Mouse (Mus musculus) ES-Bruce4 (cell line): ENCODE measurements around the gene Lrsam1. TPM values are rescaled to one million over a fixed set of nuclear protein-coding genes. Genes with fewer than 3 reads are reported as not detected.
A peak's percentile ranks its signal among the peaks of the same experiment; 100 is the strongest.

ENCODE experiments used
- H3K27ac ChIP-seq: 2 replicates; pipeline ENCODE4 v1.5.1; 2012; ENCODE audit warnings: low read length, inconsistent platforms; ENCODE audit not compliant: insufficient read depth
- H3K27me3 ChIP-seq: 2 replicates; pipeline ENCODE4 v1.6.1; 2012; ENCODE audit warnings: mild to moderate bottlenecking, low read length, inconsistent platforms; ENCODE audit not compliant: control insufficient read depth, poor library complexity, insufficient read depth, severe bottlenecking
- H3K36me3 ChIP-seq: 2 replicates; pipeline ENCODE4 v1.6.1; 2012; ENCODE audit warnings: inconsistent platforms, mild to moderate bottlenecking, low read length, moderate library complexity; ENCODE audit not compliant: control insufficient read depth, poor library complexity, insufficient read depth, severe bottlenecking
- H3K4me1 ChIP-seq: one replicate; pipeline ENCODE4 v1.8.1; 2011; ENCODE audit warnings: low read length; ENCODE audit not compliant: control insufficient read depth, insufficient read depth
- H3K4me3 ChIP-seq: 2 replicates; pipeline ENCODE4 v1.5.1; 2011; ENCODE audit warnings: low read depth, mild to moderate bottlenecking, low read length
- H3K9ac ChIP-seq: 2 replicates; pipeline ENCODE4 v1.6.1; 2012; ENCODE audit warnings: low read depth, mild to moderate bottlenecking, inconsistent platforms; ENCODE audit not compliant: poor library complexity, severe bottlenecking
- H3K9me3 ChIP-seq: replicated peaks from 2 replicates; pipeline ENCODE4 v1.6.1; 2012; ENCODE audit warnings: mild to moderate bottlenecking, low read length, inconsistent platforms; ENCODE audit not compliant: control insufficient read depth, poor library complexity, insufficient read depth, severe bottlenecking
- CTCF ChIP-seq: IDR thresholded peaks from one replicate; pipeline ENCODE4 v1.8.1; 2011; ENCODE audit warnings: low read depth, low read length
- EP300 ChIP-seq: IDR thresholded peaks from 2 replicates; pipeline ENCODE4 v1.6.1; 2011; ENCODE audit warnings: low read depth, low read length; ENCODE audit not compliant: insufficient read depth
- POLR2A ChIP-seq: IDR thresholded peaks from one replicate; pipeline ENCODE4 v1.8.1; 2011; ENCODE audit warnings: low read length; ENCODE audit not compliant: insufficient read depth
- polyA plus RNA-seq: library from polyadenylated mRNA; stranded (reverse); fragments of >200 nt; gene quantifications from 2 replicates; pipeline ENCODE4 v1.2.4, GENCODE M21; 2011; ENCODE audit warnings: low read depth; ENCODE audit not compliant: missing spikeins, insufficient read depth, insufficient read length

Gene Lrsam1
- polyA plus RNA-seq, 1 experiment: 14.7 TPM

GRCm38 (mm10) chr2:32982700-32983099 lies 21.3 kb upstream of the Lrsam1 start:
- Histone ChIP-seq H3K27ac (peak overlapping the region; percentile 68), H3K9me3 (no peaks in the 10 kb centered on the region), H3K9ac (peak overlapping the region; percentile 20), H3K36me3 (no peaks in the 10 kb centered on the region), H3K4me1 (no peaks in the 10 kb centered on the region), H3K4me3 (peak overlapping the region; percentile 69), H3K27me3 (no peaks in the 10 kb centered on the region)
- TF ChIP-seq CTCF: no peak
- TF ChIP-seq EP300: no peak
- TF ChIP-seq POLR2A: peak; percentile 20

DNA sequence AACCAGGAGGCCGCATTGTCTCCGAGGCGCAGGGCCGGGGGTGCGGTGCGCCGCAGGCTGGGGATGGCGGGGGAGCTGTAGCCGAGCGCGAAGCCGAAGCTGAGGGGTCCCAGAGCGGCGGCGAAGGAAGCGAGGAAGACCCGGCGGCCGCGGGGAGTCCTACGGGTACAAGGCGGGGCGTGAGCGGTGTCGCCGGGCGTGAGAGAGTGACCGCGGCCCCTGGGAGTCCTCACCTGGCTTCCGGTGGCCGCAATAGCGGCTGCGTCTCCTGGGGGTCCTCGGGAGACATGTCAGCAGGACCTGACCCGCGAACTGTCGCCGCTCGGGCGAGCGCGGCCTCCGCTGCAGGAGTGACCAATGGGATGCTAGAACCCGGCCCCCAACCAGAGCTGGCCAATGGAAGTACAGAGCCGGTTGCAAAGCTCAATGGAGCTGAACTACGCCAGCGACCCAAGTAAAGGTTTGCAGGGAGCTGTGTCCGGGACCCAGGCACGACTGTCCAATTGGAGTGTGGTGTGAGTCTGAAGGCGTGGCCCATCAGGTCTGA lies 20.4 kb upstream of the Lrsam1 start, which contains the start of gene Slc2a8:
TSS of gene Slc2a8 (minus strand) at position 359 of the 547 bp plus-strand sequence.
- no peaks in the 10 kb centered on the region for H3K9me3 ChIP-seq
- no peaks in the 10 kb centered on the region for H3K4me1 ChIP-seq
- H3K9ac ChIP-seq: peak within 1 kb of the TSS; percentile 85
- H3K4me3 ChIP-seq: peak within 1 kb of the TSS; percentile 73
- peak within 1 kb of the TSS; percentile 68 for H3K27ac ChIP-seq
- TF ChIP-seq POLR2A: peak; percentile 84
- no peak for TF ChIP-seq CTCF
- no peaks in the 10 kb centered on the region for H3K36me3 ChIP-seq
- H3K27me3 ChIP-seq: no peaks in the 10 kb centered on the region

DNA sequence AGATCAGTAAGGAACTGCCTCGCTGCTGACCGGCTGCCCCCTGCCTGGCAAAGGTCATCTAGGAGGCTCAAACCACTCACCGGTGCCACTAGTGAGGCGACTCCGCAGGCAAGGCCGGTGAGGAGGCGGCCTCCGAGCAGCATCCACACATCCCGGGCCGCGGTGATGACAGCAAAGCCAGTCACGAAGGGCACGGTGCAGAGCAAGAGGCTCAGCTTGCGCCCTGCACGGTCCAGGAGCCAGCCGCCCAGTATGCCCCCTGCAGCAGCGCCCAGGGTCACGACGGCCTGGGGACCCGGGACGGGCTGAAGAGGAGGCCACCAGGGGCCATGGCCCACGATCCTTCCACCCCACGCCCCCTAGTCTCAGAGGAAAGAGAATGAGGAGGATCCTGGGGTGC lies 19.9 kb upstream of the Lrsam1 start:
- Histone ChIP-seq H3K27ac (no peak overlapping the region), H3K4me3 (peak overlapping the region; percentile 73), H3K27me3 (no peaks in the 10 kb centered on the region), H3K9me3 (no peaks in the 10 kb centered on the region), H3K36me3 (no peaks in the 10 kb centered on the region), H3K4me1 (no peaks in the 10 kb centered on the region), H3K9ac (peak overlapping the region; percentile 85)
- TF ChIP-seq CTCF: no peak

GRCm38 (mm10) chr2:32979675-32980074 lies 18.3 kb upstream of the Lrsam1 start:
- H3K9me3 ChIP-seq: no peaks in the 10 kb centered on the region
- no peaks in the 10 kb centered on the region for H3K36me3 ChIP-seq
- H3K27ac ChIP-seq: no peak overlapping the region
- H3K9ac ChIP-seq: no peak overlapping the region
- no peak overlapping the region for H3K4me3 ChIP-seq
- no peaks in the 10 kb centered on the region for H3K27me3 ChIP-seq
- TF ChIP-seq CTCF: no peak
- no peak for TF ChIP-seq POLR2A
- TF ChIP-seq EP300: no peak
- no peaks in the 10 kb centered on the region for H3K4me1 ChIP-seq

DNA sequence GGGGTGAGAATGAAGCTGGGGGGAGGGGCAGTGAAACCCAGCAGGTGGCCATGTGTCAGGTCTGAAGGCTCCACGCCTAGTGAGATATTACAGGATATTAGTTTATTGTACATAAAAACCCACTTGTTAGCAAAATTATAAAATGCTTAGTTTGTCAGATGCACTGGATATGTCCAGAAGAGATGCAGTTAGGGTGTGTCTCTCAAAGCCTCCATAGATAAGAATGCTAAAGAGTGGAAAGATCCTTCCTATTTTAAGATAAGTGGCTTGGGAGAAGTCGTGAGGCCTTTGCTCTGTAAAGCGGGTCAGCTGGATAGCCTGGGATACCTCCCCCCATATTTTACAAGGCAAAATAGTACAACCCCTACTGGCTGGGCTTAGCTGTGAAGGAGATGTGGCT lies 17.3 kb upstream of the Lrsam1 start:
- no peak for TF ChIP-seq POLR2A
- no peak for TF ChIP-seq CTCF
- TF ChIP-seq EP300: no peak
- no peaks in the 10 kb centered on the region for H3K4me1 ChIP-seq
- H3K27ac ChIP-seq: no peak overlapping the region
- H3K4me3 ChIP-seq: no peak overlapping the region
- H3K9ac ChIP-seq: no peak overlapping the region
- no peaks in the 10 kb centered on the region for H3K9me3 ChIP-seq
- H3K36me3 ChIP-seq: no peaks in the 10 kb centered on the region
- H3K27me3 ChIP-seq: no peaks in the 10 kb centered on the region

GRCm38 (mm10) chr2:32977114-32977513 lies 15.7 kb upstream of the Lrsam1 start:
- no peaks in the 10 kb centered on the region for H3K4me1 ChIP-seq
- H3K4me3 ChIP-seq: no peak overlapping the region
- no peak overlapping the region for H3K9ac ChIP-seq
- no peaks in the 10 kb centered on the region for H3K27me3 ChIP-seq
- no peak for TF ChIP-seq EP300
- TF ChIP-seq CTCF: no peak
- no peak for TF ChIP-seq POLR2A
- no peak overlapping the region for H3K27ac ChIP-seq
- H3K36me3 ChIP-seq: peaks cover 3% of the 10 kb centered on the region; the same call in 1 of the 2 replicates
- no peaks in the 10 kb centered on the region for H3K9me3 ChIP-seq
